Mouse (Mus musculus) spleen, adult 2 months (tissue): ENCODE results near the gene Klf8.

Experiments
- CTCF ChIP-seq: fragments of 200-500 bp; IDR thresholded peaks from 2 replicates; pipeline ENCODE4 v1.5.1; 2011; ENCODE audit warnings: mild to moderate bottlenecking, inconsistent platforms; ENCODE audit not compliant: insufficient read depth, insufficient read length, insufficient replicate concordance; ENCODE audit errors: extremely low read depth
- POLR2A ChIP-seq: fragments of 200-500 bp; IDR thresholded peaks from 2 replicates; pipeline ENCODE4 v1.6.1; 2011; ENCODE audit warnings: low read depth, low read length, inconsistent platforms

- no peak for TF ChIP-seq POLR2A
- no peak for TF ChIP-seq CTCF
Observed at GRCm38 (mm10) chrX:153282185-153282584, 44.9 kb downstream of the Klf8 start.
